Mouse (Mus musculus): ENCODE measurements around the gene Tas2r138. TPM values are rescaled to one million over a fixed set of nuclear protein-coding genes. Genes with fewer than 3 reads are reported as not detected.
"Not testable (repeated sequence)": the region's sequence is repeated elsewhere in the genome, so short reads cannot be mapped to it uniquely, and the experiment has no call there.

The Tas2r138 gene
- polyA plus RNA-seq, 1 experiment from 2014 or later = not detected

DNA sequence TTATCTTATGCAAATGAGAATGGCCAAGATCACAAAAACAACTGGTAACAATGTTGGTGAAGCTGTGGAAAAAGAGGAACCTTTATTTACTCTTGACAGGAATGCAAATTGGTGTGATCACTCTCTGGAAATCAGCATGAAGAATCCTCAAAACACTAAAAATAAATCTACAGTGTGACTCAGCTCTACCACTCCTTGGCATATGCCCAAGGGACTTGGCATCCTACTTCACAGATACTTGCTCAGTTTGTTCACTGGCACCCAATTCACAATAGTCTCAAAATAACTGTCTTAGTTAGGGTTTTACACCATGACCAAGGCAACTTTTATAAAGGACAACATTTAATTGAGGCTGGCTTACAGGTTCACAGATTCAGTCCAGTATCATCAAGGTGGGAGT lies 5.7 kb downstream of the Tas2r138 start:
- H3K4me2 ChIP-seq (ENCODE audit: low read depth, low read length) = no peak overlapping the region
- H3K27ac ChIP-seq (ENCODE audit: low read depth) = no peak overlapping the region

DNA sequence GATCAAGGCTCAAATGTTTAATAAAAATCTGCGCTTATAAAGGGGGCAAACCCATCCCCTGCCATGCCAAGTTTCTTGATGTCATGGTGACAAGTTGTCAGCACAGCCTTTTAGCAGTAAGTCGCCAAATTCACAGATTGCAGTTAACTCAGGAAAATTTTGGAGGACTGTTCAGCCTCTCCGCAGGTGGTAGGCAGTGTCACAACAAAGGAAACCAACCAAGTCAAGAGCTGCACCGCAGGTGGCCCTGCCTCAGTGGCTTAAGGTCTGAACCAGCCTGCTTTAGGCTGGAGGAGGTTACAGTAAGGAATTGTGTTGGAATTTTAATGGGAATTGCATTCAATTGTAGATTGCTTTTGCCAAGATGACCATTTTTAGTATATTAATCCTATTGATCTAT lies 14.6 kb downstream of the Tas2r138 start:
- not testable (repeated sequence) for H3K4me2 ChIP-seq (ENCODE audit: low read depth, low read length); H3K4me1 ChIP-seq (ENCODE audit: insufficient read depth); DNase-seq; ATAC-seq; H3K27ac ChIP-seq (ENCODE audit: low read depth); H3K9me3 ChIP-seq (ENCODE audit: low read length); H3K27me3 ChIP-seq (ENCODE audit: insufficient read depth, low read length); H3K4me3 ChIP-seq (ENCODE audit: low read depth, low read length); H3K36me3 ChIP-seq (replicated peaks; ENCODE audit: insufficient read depth, low read length); H3K9ac ChIP-seq (replicated peaks)
- WGBS (ENCODE audit: insufficient replicate concordance) = 47% methylated on average over 4 of the region's 4 CpGs

More for the DNA sequence above, 5.7 kb downstream of the Tas2r138 start:
- no peaks in the 10 kb centered on the region for H3K27me3 ChIP-seq (ENCODE audit: insufficient read depth, low read length)
- no peaks in the 10 kb centered on the region for H3K9me3 ChIP-seq (ENCODE audit: low read length)
- H3K9ac ChIP-seq (replicated peaks) = no peak overlapping the region
- DNase-seq = no peak
- H3K4me3 ChIP-seq (ENCODE audit: low read depth, low read length) = no peak overlapping the region
- ATAC-seq = no peak
- no peaks in the 10 kb centered on the region for H3K36me3 ChIP-seq (replicated peaks; ENCODE audit: insufficient read depth, low read length)
- TF ChIP-seq EP300 (IDR thresholded peaks at IDR 0.05; ENCODE audit: low read depth) (no peak), CTCF (IDR thresholded peaks at IDR 0.05; ENCODE audit: low read depth) (no peak)
- no peaks in the 10 kb centered on the region for H3K4me1 ChIP-seq (ENCODE audit: insufficient read depth)

DNA sequence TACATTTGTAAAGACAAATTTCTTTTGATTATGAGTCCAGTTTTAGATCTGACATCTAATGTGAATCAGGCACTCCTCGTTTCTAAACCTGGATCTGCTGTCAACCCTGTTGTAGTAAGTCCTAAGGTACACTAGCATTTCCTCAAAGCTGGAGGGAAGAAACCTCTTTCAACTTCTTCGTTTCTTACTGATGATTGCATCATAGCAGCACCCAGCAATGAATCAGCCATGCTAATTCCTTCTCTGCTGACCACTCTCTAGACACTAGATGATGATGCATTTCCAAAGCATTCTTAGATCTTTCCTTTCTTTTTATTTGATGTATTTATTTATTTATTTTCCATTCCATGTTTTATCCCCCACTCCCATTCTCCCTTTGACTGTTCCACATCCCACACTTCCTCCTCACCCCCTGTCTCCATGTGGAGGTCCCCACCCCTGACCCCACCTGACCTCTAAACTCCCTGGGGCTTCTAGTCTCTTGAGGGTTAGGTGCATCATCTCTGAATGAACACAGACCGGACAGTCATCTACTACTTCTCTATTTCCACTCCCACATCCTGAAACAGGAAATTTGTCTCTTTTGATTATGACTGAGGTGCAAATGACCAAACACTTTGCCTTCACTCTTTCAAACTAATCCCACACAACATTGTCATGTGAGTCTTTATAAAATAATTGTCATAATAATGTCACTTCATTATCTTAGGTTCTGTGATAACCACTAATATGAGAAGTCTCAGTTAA lies 18.1 kb downstream of the Tas2r138 start:
- Histone ChIP-seq H3K4me2 (ENCODE audit: low read depth, low read length) (no peak overlapping the region), H3K27ac (ENCODE audit: low read depth) (no peak overlapping the region), H3K36me3 (replicated peaks; ENCODE audit: insufficient read depth, low read length) (no peaks in the 10 kb centered on the region), H3K4me1 (ENCODE audit: insufficient read depth) (no peaks in the 10 kb centered on the region), H3K9me3 (ENCODE audit: low read length) (no peaks in the 10 kb centered on the region), H3K27me3 (ENCODE audit: insufficient read depth, low read length) (no peaks in the 10 kb centered on the region), H3K4me3 (ENCODE audit: low read depth, low read length) (no peak overlapping the region), H3K9ac (replicated peaks) (no peak overlapping the region)
- ATAC-seq (no peak), DNase-seq (no peak)
- TF ChIP-seq EP300 (IDR thresholded peaks at IDR 0.05; ENCODE audit: low read depth) (no peak), CTCF (IDR thresholded peaks at IDR 0.05; ENCODE audit: low read depth) (no peak)
- 24% methylated on average over 3 of the region's 3 CpGs for WGBS (ENCODE audit: insufficient replicate concordance)

DNA sequence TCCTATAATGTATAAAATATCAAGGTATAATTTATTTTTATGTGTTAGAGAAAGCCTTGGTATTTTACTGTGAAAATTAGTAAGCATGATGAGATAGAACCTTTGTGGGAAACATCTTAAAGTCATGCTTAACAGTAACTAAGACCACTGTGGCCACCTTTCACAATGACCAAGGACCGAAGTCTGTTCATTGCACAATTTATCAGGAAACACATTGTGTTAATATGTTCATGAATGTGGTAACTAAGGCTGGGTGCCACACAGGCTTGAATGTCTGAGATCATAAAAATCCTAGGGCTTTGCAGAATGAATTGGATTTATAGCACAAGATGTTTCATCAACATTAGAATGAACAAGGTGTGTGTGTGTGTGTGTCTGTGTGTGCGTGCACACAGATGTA lies 24.8 kb downstream of the Tas2r138 start:
- no peak overlapping the region for H3K4me2 ChIP-seq (ENCODE audit: low read depth, low read length)
- no peak overlapping the region for H3K9ac ChIP-seq (replicated peaks)
- 69% methylated on average over 2 of the region's 2 CpGs for WGBS (ENCODE audit: insufficient replicate concordance)
- no peaks in the 10 kb centered on the region for H3K27me3 ChIP-seq (ENCODE audit: insufficient read depth, low read length)
- H3K4me3 ChIP-seq (ENCODE audit: low read depth, low read length) = no peak overlapping the region
- TF ChIP-seq CTCF (IDR thresholded peaks at IDR 0.05; ENCODE audit: low read depth) (no peak), EP300 (IDR thresholded peaks at IDR 0.05; ENCODE audit: low read depth) (no peak)
- H3K4me1 ChIP-seq (ENCODE audit: insufficient read depth) = no peaks in the 10 kb centered on the region
- H3K27ac ChIP-seq (ENCODE audit: low read depth) = no peak overlapping the region
- no peak for DNase-seq
- H3K36me3 ChIP-seq (replicated peaks; ENCODE audit: insufficient read depth, low read length) = no peaks in the 10 kb centered on the region
- H3K9me3 ChIP-seq (ENCODE audit: low read length) = no peaks in the 10 kb centered on the region
- no peak for ATAC-seq

DNA sequence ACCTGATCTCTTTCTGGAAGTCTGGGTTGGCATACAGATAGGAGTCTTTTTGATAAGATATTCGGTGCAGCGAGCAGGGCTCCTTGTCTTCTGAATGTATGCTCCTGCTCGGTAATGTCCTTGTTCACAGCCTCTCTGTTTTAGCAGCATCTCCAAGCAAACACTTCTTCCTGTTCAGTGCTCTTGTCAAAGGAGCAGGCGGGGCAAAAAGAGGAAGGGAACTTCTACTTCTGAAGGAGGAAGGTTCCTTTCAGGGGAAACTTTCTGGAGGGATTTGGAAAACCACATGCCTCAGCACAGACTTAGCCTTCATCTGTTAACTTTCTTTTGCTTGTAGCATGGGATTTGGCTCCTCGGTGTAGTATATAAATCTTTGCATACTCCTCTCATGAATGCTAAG lies 27.5 kb downstream of the Tas2r138 start, which contains the start of gene Clec5a:
Gene Clec5a, minus strand, starts transcription at position 177 of the 400 bp plus-strand sequence.
- H3K9me3 ChIP-seq (ENCODE audit: low read length) = no peaks in the 10 kb centered on the region
- H3K4me1 ChIP-seq (ENCODE audit: insufficient read depth) = no peaks in the 10 kb centered on the region
- no peak for TF ChIP-seq EP300 (IDR thresholded peaks at IDR 0.05; ENCODE audit: low read depth)
- H3K27ac ChIP-seq (ENCODE audit: low read depth) = 0 out of 2 replicates have a peak within 1 kb of the TSS, but pooled peaks have one; percentile 4
- no peaks in the 10 kb centered on the region for H3K36me3 ChIP-seq (replicated peaks; ENCODE audit: insufficient read depth, low read length)
- no peaks in the 10 kb centered on the region for H3K27me3 ChIP-seq (ENCODE audit: insufficient read depth, low read length)
- WGBS (ENCODE audit: insufficient replicate concordance) = 35% methylated on average over 5 of the region's 5 CpGs
- H3K4me3 ChIP-seq (ENCODE audit: low read depth, low read length) = peak within 1 kb of the TSS; percentile 34
- no peak for ATAC-seq
- peak within 1 kb of the TSS; percentile 38 for H3K4me2 ChIP-seq (ENCODE audit: low read depth, low read length)
- DNase-seq = no peak
- H3K9ac ChIP-seq (replicated peaks) = no peak within 1 kb of the TSS; the same call in 1 of the 2 replicates

DNA sequence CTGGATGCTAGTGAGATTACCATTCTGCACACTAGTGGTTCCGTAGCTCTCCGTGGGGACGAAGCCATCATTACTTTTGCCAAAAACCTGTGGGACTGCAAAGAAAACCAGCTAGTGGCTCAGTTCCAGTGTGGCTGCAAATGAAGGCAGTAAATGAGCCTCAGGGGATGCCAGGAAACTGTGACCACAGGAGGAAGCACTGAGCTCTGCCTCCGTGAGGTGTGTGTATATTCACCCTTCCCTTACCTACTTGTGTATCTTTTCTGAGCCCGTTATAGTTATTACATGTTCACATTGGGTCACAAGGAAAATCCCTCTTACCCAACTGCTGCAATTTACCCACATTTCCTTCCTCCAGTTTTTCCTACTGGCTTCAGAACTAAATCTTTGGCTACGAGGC lies 28.8 kb downstream of the Tas2r138 start:
- no peak for TF ChIP-seq EP300 (IDR thresholded peaks at IDR 0.05; ENCODE audit: low read depth)
- no peak for TF ChIP-seq CTCF (IDR thresholded peaks at IDR 0.05; ENCODE audit: low read depth)
- ATAC-seq = no peak
- 46% methylated on average over 6 of the region's 6 CpGs for WGBS (ENCODE audit: insufficient replicate concordance)
- Histone ChIP-seq H3K36me3 (replicated peaks; ENCODE audit: insufficient read depth, low read length) (no peaks in the 10 kb centered on the region), H3K27me3 (ENCODE audit: insufficient read depth, low read length) (no peaks in the 10 kb centered on the region), H3K27ac (ENCODE audit: low read depth) (0 out of 2 replicates have a peak overlapping the region, but pooled peaks have one; percentile 4), H3K9me3 (ENCODE audit: low read length) (no peaks in the 10 kb centered on the region), H3K9ac (replicated peaks) (no peak overlapping the region), H3K4me2 (ENCODE audit: low read depth, low read length) (peak overlapping the region; percentile 38), H3K4me3 (ENCODE audit: low read depth, low read length) (peak overlapping the region; percentile 34), H3K4me1 (ENCODE audit: insufficient read depth) (no peaks in the 10 kb centered on the region)
- DNase-seq = no peak
